Mouse (Mus musculus) hindbrain, postnatal 0 days (tissue): ENCODE results near the gene Ccdc9b. TPM values are rescaled to one million over a fixed set of nuclear protein-coding genes. Genes with fewer than 3 reads are reported as not detected.

Experiments used
- ATAC-seq: fragments of 200-750 bp; cut with Nextera tagmentation; 2 replicates; pipeline ENCODE4 v1.8.0; 2017; ENCODE audit warnings: mild to moderate bottlenecking, moderate TSS enrichment, moderate library complexity
- DNase-seq: peaks from one replicate; pipeline ENCODE4 v3.0.0-alpha.2; 2015; ENCODE audit warnings: low spot score
- H3K27ac ChIP-seq: fragments of 300-500 bp; sonication (generic); 2 replicates; pipeline ENCODE4 v1.5.1; 2014; ENCODE audit warnings: mild to moderate bottlenecking
- H3K27me3 ChIP-seq: fragments of 300-500 bp; sonication (generic); 2 replicates; pipeline ENCODE4 v1.6.1; 2014; ENCODE audit warnings: low read length, mixed read lengths; ENCODE audit not compliant: insufficient read depth
- H3K36me3 ChIP-seq: fragments of 300-500 bp; sonication (generic); 2 replicates; pipeline ENCODE4 v1.6.1; 2014; ENCODE audit warnings: low read length, mixed read lengths; ENCODE audit not compliant: insufficient read depth
- H3K4me1 ChIP-seq: fragments of 300-500 bp; sonication (generic); 2 replicates; pipeline ENCODE4 v1.6.1; 2014; ENCODE audit warnings: antibody characterized with exemption, low read length, mixed read lengths; ENCODE audit not compliant: insufficient read depth
- H3K4me2 ChIP-seq: fragments of 300-500 bp; sonication (generic); 2 replicates; pipeline ENCODE4 v1.6.1; 2014; ENCODE audit warnings: low read depth, mild to moderate bottlenecking, low read length, moderate library complexity, mixed read lengths
- H3K4me3 ChIP-seq: fragments of 300-500 bp; sonication (generic); 2 replicates; pipeline ENCODE4 v1.5.1; 2014; ENCODE audit warnings: low read length
- H3K9ac ChIP-seq: fragments of 300-500 bp; sonication (generic); replicated peaks from 2 replicates; pipeline ENCODE4 v1.6.1; 2014; ENCODE audit warnings: mild to moderate bottlenecking, low read length, moderate library complexity, mixed read lengths
- H3K9me3 ChIP-seq: fragments of 300-500 bp; sonication (generic); 2 replicates; pipeline ENCODE4 v1.6.1; 2016; ENCODE audit warnings: low read length, mixed read lengths
- CTCF ChIP-seq: IDR thresholded peaks from 2 replicates; pipeline ENCODE4 v1.5.1; 2016; ENCODE audit warnings: antibody characterized with exemption, control low read depth, low read depth
- WGBS: fragments of 180-500 bp; shearing (Covaris S2); extraction: QIAGEN DNeasy Blood & Tissue Kit; methylation state at CpG from one replicate; pipeline ENCODE4 v1.1.7; 2014; 5-methylcytosine and 5-hydroxymethylcytosine counted together
- polyA plus RNA-seq: library from polyadenylated mRNA; unstranded; fragments of >200 nt; fragmentation: Nextera tagmentation; extraction: Ambion mirVana; gene quantifications from 2 replicates; pipeline ENCODE4 v1.2.1, GENCODE M21; 2015
- total RNA-seq: library from RNA; depleted of rRNA; stranded (reverse); fragments of >200 nt; gene quantifications from 2 replicates; pipeline ENCODE4 v1.2.3, GENCODE M21; 2014; rRNA removed

Gene Ccdc9b
- total and polyA plus RNA-seq, 2 experiments from 2014 or later = 0.70 to 3.9 TPM

DNA sequence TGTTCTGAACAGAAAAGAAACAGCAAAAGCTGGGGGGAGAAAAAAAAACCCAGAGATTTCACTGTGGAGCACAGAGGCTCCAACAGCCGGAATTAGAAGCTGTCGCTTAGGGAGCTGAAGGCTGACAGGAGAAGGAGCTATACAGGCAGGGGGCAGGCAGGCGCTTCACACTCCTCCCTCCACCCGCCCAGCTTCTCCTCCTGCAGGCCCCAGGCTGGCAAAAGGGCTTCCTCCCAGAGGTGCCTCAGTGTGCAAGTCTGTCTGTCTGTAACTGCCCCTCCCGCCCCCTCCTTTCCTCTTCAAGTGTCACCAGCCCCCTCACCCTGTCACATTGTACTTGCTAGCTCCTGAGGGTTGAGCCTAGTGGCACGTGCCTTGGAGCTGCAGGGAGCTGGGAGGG lies 56.0 kb downstream of the Ccdc9b start:
- DNase-seq (no peak), ATAC-seq (no peak)
- whole genome bisulfite sequencing = 17% methylated on average over 6 of the region's 6 CpGs
- no peak overlapping the region for H3K4me2 ChIP-seq
- peaks cover 24% of the 10 kb centered on the region for H3K4me1 ChIP-seq
- no peaks in the 10 kb centered on the region for H3K36me3 ChIP-seq
- no peak overlapping the region for H3K4me3 ChIP-seq
- H3K27me3 ChIP-seq = peaks cover 75% of the 10 kb centered on the region
- H3K27ac ChIP-seq = no peak overlapping the region
- H3K9ac ChIP-seq = no peak overlapping the region
- no peaks in the 10 kb centered on the region for H3K9me3 ChIP-seq
- TF ChIP-seq CTCF = 0 out of 2 replicates have a peak, but pooled peaks have one; percentile 8

Other genes starting within 250 kb of the Ccdc9b start
- gene Bmf, start 213.0 kb downstream of the Ccdc9b start, total RNA-seq = 10.4 and 10.6 TPM in 2 replicates
- gene Bmf, start 213.0 kb downstream of the Ccdc9b start, polyA plus RNA-seq = 1.3 and 1.4 TPM in 2 replicates
- 15.1 and 16.3 TPM in 2 replicates for gene Bub1b, start 164.4 kb downstream of the Ccdc9b start, total RNA-seq
- gene Bub1b, start 164.4 kb downstream of the Ccdc9b start, polyA plus RNA-seq = 11.5 and 13.0 TPM in 2 replicates
- gene Pak6, start 99.4 kb downstream of the Ccdc9b start, total RNA-seq = 74.6 and 79.0 TPM in 2 replicates
- gene Pak6, start 99.4 kb downstream of the Ccdc9b start, polyA plus RNA-seq = 36.5 and 40.8 TPM in 2 replicates
- 0.18 TPM in 1 of 2 replicates, not detected in the other for gene Ankrd63, start 58.7 kb downstream of the Ccdc9b start, total RNA-seq
- 0.08 TPM in 1 of 2 replicates, not detected in the other for gene Ankrd63, start 58.7 kb downstream of the Ccdc9b start, polyA plus RNA-seq
- 1.7 and 4.5 TPM in 2 replicates for gene Plcb2, start 34.2 kb downstream of the Ccdc9b start, total RNA-seq
- gene Plcb2, start 34.2 kb downstream of the Ccdc9b start, polyA plus RNA-seq = 0.61 and 0.69 TPM in 2 replicates
- gene Inafm2, start 16.9 kb downstream of the Ccdc9b start, total RNA-seq = 19.8 and 21.1 TPM in 2 replicates
- gene Inafm2, start 16.9 kb downstream of the Ccdc9b start, polyA plus RNA-seq = 18.9 TPM in 2 replicates
- gene Phgr1, start 10.1 kb upstream of the Ccdc9b start, total RNA-seq = not detected in 2 replicates
- not detected in 2 replicates for gene Phgr1, start 10.1 kb upstream of the Ccdc9b start, polyA plus RNA-seq
- 175 and 188 TPM in 2 replicates for gene Disp2, start 17.1 kb upstream of the Ccdc9b start, total RNA-seq
- gene Disp2, start 17.1 kb upstream of the Ccdc9b start, polyA plus RNA-seq = 56.4 and 70.4 TPM in 2 replicates
- 5.5 and 8.6 TPM in 2 replicates for gene Knstrn, start 51.3 kb upstream of the Ccdc9b start, total RNA-seq
- 16.5 and 21.6 TPM in 2 replicates for gene Knstrn, start 51.3 kb upstream of the Ccdc9b start, polyA plus RNA-seq
- gene Ivd, start 99.3 kb upstream of the Ccdc9b start, total RNA-seq = 68.2 and 101 TPM in 2 replicates
- 61.7 and 68.7 TPM in 2 replicates for gene Ivd, start 99.3 kb upstream of the Ccdc9b start, polyA plus RNA-seq
- gene Bahd1, start 137.7 kb upstream of the Ccdc9b start, total RNA-seq = 24.5 and 25.2 TPM in 2 replicates
- gene Bahd1, start 137.7 kb upstream of the Ccdc9b start, polyA plus RNA-seq = 4.8 and 5.9 TPM in 2 replicates
- 6.2 and 8.5 TPM in 2 replicates for gene Chst14, start 163.8 kb upstream of the Ccdc9b start, total RNA-seq
- 4.7 and 4.9 TPM in 2 replicates for gene Chst14, start 163.8 kb upstream of the Ccdc9b start, polyA plus RNA-seq